Mouse (Mus musculus): ENCODE results near the gene Prss12.

- TF ChIP-seq CTCF (IDR thresholded peaks at IDR 0.05; ENCODE audit: control insufficient read depth, insufficient read depth, insufficient replicate concordance, low read depth, low read length) (no peak), POLR2A (IDR thresholded peaks at IDR 0.05; ENCODE audit: control insufficient read depth, low read depth, low read length) (no peak)
Measured at GRCm38 (mm10) chr3:123516784-123517183, 70.1 kb downstream of the Prss12 start.
